Mouse (Mus musculus) kidney, postnatal 14 days (tissue): ENCODE results near the gene Crip2.

ENCODE experiments used
- DNase-seq: peaks from one replicate; pipeline ENCODE4 v3.0.0; 2022; ENCODE audit warnings: mixed read lengths

Crip2 gene

GRCm38 (mm10) chr12:113148381-113149035 lies 8.5 kb downstream of the Crip2 start:
- DNase-seq, result peak; percentile 47

GRCm38 (mm10) chr12:113149341-113149740 lies 9.3 kb downstream of the Crip2 start:
- DNase-seq, result peak; percentile 59

- DNase-seq, result no peak
Observed at GRCm38 (mm10) chr12:113149896-113150295, 9.9 kb downstream of the Crip2 start.

GRCm38 (mm10) chr12:113150591-113150990 lies 10.6 kb downstream of the Crip2 start:
- no peak for DNase-seq

- no peak for DNase-seq
Observed at GRCm38 (mm10) chr12:113151046-113151445, 11.0 kb downstream of the Crip2 start.

- peak; percentile 72 for DNase-seq
Observed at GRCm38 (mm10) chr12:113151661-113152271, 11.7 kb downstream of the Crip2 start.

- no peak for DNase-seq
Observed at GRCm38 (mm10) chr12:113152272-113152661, 12.2 kb downstream of the Crip2 start.

- DNase-seq, result no peak
Observed at GRCm38 (mm10) chr12:113152991-113153525, 13.0 kb downstream of the Crip2 start.

- DNase-seq, result no peak
Observed at GRCm38 (mm10) chr12:113153971-113154370, 13.9 kb downstream of the Crip2 start.

GRCm38 (mm10) chr12:113154747-113155075 lies 14.7 kb downstream of the Crip2 start:
- no peak for DNase-seq

GRCm38 (mm10) chr12:113155076-113155771 lies 15.2 kb downstream of the Crip2 start:
- peak; percentile 76 for DNase-seq

GRCm38 (mm10) chr12:113155887-113156539 lies 16.0 kb downstream of the Crip2 start, which contains the start of gene Tedc1:
Gene Tedc1, plus strand, starts transcription at chr12:113156421.
- DNase-seq, result peak; percentile 99

- DNase-seq, result no peak
Observed at GRCm38 (mm10) chr12:113156540-113156929, 16.5 kb downstream of the Crip2 start.

GRCm38 (mm10) chr12:113157002-113157401 lies 17.0 kb downstream of the Crip2 start:
- DNase-seq, result peak; percentile 16

- DNase-seq, result no peak
Observed at GRCm38 (mm10) chr12:113157521-113157920, 17.5 kb downstream of the Crip2 start.

- DNase-seq, result no peak
Observed at GRCm38 (mm10) chr12:113157971-113158370, 17.9 kb downstream of the Crip2 start.

- DNase-seq, result no peak
Observed at GRCm38 (mm10) chr12:113163561-113164006, 23.5 kb downstream of the Crip2 start.

- DNase-seq, result no peak
Observed at GRCm38 (mm10) chr12:113168031-113168536, 28.0 kb downstream of the Crip2 start.

GRCm38 (mm10) chr12:113176960-113177725 lies 37.1 kb downstream of the Crip2 start:
- no peak for DNase-seq

GRCm38 (mm10) chr12:113181020-113181419 lies 41.0 kb downstream of the Crip2 start:
- DNase-seq, result no peak

GRCm38 (mm10) chr12:113184945-113185344 lies 44.9 kb downstream of the Crip2 start:
- no peak for DNase-seq
